Mouse (Mus musculus): ENCODE data around the gene Scn5a.
A peak's percentile ranks its signal among the peaks of the same experiment; 100 is the strongest.

The Scn5a gene

GRCm38 (mm10) chr9:119578636-119579438, at the start of gene Scn5a:
TSS of gene Scn5a (minus strand) at chr9:119579016.
- peak; percentile 39 for DNase-seq

GRCm38 (mm10) chr9:119627227-119627626, 48.4 kb upstream of the Scn5a start:
- no peak for DNase-seq

DNA sequence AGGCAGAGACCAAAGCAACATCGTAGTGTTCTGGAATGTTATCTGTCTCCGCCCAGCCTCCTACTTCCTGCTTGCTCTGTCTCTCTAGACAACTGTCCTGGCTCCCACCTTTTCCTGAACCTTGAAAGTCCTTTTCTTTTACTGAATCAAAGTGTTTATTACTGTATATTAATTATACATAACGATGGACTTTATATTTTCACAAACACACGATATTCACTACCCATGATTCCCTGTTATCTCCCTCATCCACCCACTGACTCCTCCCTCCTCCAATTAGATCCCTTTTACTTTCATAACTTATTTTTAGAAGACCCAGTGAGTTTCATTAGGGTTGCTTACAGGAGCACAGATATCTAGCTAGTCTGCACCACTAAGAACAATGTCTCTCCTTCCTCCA, 45.3 kb upstream of the Scn5a start:
- no peak for DNase-seq

GRCm38 (mm10) chr9:119614798-119615197, 36.0 kb upstream of the Scn5a start:
- DNase-seq, result no peak

GRCm38 (mm10) chr9:119610563-119611166, 31.8 kb upstream of the Scn5a start:
- DNase-seq, result no peak

DNA sequence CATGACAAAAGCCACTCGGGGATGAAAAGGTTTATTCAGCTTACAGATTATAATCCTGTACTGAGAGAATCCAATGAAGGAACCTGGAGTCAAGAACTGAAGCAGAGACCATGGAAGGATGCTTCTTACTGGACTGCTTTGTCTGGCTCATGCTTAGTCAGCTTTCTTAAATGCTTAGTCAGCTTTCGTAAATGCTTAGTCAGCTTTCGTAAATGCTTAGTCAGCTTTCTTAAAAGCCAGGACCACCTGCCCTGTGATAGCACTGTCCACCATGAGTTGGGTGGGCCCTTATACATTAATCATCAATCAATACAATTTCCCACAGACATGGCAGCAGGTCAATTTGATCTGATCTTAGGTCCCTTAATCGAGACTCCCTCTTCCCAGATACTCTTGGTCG, 28.1 kb upstream of the Scn5a start:
- DNase-seq, result no peak

DNA sequence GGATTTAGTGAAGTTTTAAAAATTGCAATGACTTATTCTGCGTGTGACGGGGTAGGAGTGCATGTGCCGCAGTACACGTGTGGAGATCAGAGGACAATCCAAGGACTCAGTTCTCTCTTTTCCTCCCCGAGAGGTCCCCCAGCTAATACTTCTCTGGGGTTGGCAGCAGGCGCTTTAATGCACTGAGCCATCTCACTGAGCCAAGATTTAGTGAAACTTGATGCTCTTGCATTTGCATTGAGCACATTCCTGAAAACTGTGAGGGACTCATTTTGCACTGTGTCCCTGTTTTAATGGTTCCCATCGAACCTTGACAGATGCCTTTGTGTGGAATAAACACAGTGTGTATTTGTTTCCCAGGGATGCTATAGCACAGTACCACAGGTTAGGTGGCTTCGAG, 25.8 kb upstream of the Scn5a start:
- DNase-seq, result no peak

DNA sequence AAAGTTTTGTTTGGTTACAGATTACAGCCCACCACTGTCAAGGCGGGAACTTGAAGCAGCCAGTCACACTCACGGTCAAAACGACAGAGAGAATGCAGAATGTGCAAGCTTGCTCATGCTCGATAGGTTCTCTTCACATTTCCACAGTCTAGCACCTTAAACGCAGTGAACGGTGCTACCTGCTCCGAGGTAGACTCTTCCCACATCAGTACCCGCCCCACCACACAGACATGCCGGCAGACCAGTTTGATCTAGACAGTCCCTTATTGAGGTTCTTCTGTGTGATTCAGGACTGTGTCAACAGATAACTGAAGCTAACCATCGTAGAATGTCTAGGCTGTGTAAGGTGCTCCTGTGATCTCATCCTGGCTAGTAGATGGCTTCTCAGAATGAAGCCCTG, 19.7 kb upstream of the Scn5a start:
- no peak for DNase-seq

- DNase-seq, result no peak
Measured at GRCm38 (mm10) chr9:119597332-119597731, 18.5 kb upstream of the Scn5a start.

- no peak for DNase-seq
Measured at GRCm38 (mm10) chr9:119589592-119589991, 10.8 kb upstream of the Scn5a start.

GRCm38 (mm10) chr9:119588763-119589449, 10.1 kb upstream of the Scn5a start:
- no peak for DNase-seq

DNA sequence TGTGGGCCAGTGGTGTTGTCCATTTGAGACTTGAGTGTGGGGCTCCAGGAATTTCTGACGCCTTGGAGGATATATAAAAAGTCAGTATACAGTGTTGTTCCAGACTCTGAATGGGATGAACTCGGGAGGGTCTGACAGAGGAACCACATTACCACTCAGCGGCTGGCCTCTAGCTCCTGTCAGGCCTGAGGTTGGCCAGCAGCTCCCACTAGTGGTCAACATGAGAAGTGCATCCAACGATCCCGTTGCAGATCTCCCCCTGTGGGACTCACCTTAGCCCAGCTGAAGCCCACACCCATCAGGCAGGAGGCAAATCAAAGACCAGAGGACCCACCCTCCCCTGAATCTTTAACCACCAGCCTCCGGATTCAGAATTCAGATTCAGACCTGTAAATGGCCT, 1.9 kb upstream of the Scn5a start:
- peak; percentile 87 for DNase-seq

GRCm38 (mm10) chr9:119580187-119580586, 1.4 kb upstream of the Scn5a start:
- DNase-seq, result no peak

DNA sequence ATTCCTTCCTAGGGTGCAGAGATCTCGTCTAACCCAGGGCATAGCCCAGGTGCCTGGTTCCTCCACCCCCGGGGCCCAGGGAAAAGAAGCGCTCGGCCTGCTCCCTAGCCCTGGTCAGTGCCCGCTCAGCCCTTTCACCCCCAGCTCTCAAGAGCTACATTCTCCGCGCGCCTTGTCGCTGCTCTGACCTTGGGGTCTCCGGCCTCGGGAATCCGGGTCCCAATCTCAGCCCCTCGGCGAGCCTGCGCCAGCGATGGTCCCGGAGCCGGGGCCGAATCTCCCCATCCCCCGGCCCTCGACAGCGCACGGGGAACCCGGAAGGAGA, 543 bp downstream of the Scn5a start:
- DNase-seq, result no peak

GRCm38 (mm10) chr9:119576977-119577376, 1.8 kb downstream of the Scn5a start:
- DNase-seq, result no peak

GRCm38 (mm10) chr9:119575732-119576131, 3.1 kb downstream of the Scn5a start:
- no peak for DNase-seq

DNA sequence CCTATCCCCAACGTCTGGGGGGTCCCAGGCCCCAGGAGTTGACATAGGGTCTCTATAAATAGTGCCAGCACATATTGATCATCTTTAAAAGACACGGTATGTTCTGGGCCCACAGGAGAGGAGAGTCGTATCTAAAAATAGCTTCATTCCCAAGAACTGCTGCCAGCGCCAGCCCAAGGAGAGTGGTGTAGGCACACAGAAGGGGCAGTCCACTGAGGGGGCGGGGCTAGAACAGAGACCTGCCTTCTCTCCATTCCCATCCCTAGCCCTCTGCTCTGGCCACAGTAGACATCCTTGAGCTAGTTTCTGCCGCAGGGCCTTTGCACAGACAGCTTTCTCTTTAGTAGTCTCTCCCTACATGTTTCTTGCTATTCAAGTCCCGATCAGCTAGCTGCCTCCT, 4.5 kb downstream of the Scn5a start:
- no peak for DNase-seq

- no peak for DNase-seq
Measured at GRCm38 (mm10) chr9:119573009-119573408, 5.8 kb downstream of the Scn5a start.

DNA sequence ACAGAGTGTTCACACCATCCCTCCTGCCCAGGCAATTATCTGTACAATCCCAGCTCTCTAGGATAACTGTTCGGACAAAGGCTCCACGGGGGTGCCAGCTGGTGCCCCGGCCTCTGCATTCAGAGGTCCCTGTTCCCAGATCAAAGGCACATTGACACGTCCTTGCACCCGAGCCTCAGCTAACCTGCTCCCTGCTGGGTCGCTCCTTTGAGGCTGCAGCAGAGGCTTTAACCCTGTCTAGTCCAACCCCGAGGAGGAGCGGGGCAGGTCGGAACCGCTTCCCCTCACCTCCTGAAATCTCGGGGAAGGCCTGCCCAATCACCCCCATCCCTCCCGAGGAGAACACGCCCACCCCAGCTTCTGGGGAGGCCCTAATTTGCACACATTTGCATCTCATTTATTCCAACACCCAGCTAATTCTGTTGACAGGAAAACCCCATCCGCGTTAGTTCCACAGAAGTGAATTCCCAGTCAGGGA, 7.4 kb downstream of the Scn5a start:
- no peak for DNase-seq

- DNase-seq, result no peak
Measured at GRCm38 (mm10) chr9:119570652-119571051, 8.2 kb downstream of the Scn5a start.

DNA sequence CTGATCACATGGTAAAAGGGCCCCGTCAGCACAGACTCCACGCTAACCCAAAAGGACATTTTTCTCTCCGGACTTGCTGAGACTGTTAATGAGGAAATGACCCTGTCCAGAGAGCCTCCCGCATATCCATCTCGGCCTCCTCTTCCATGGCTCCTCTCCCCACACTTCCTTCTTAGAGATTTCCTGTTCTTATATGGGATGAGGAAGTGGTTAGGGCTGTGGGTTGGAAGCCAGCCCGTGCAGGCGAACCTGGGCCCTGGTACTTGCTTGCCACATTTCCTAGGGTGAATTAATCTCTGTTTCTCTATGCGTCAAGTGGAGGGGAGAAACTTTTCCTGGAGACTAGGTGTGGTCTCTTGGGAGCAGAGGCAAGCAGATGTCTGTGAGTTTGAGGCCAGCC, 10.1 kb downstream of the Scn5a start:
- no peak for DNase-seq

- DNase-seq, result no peak
Measured at GRCm38 (mm10) chr9:119567800-119568199, 11.0 kb downstream of the Scn5a start.

- DNase-seq, result no peak
Measured at GRCm38 (mm10) chr9:119566214-119566613, 12.6 kb downstream of the Scn5a start.

DNA sequence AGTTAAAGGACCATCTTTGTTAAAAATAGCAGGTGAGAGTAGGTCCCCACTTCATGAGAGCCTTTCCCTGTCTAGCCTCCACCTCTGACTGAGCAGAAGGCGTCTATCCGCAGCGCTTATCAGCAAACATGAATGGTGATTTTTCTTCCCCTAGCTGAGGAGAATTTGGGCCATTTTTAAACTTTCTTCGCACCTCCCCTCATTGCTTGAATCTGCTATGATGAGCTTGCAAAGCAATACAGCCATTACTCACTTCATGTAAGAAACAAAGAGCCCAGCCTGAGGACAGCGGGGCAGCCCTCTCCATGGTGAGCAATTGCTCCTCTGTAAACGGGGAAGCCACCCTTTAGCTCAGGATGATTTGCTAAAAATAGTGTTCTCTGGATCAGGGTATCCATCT, 14.0 kb downstream of the Scn5a start:
- no peak for DNase-seq
